Mouse (Mus musculus) olfactory bulb, adult 2 months (tissue): ENCODE results near the gene Pkd1l1. TPM values are rescaled to one million over a fixed set of nuclear protein-coding genes. Genes with fewer than 3 reads are reported as not detected.

Source experiments
- H3K27ac ChIP-seq: fragments of 200-500 bp; 2 replicates; pipeline ENCODE4 v1.5.1; 2012; ENCODE audit warnings: low read depth, low read length; ENCODE audit not compliant: insufficient read depth
- H3K4me1 ChIP-seq: fragments of 200-500 bp; 2 replicates; pipeline ENCODE4 v1.6.1; 2012; ENCODE audit warnings: low read length; ENCODE audit not compliant: control insufficient read depth, insufficient read depth
- H3K4me3 ChIP-seq: fragments of 200-500 bp; 2 replicates; pipeline ENCODE4 v1.5.1; 2012; ENCODE audit warnings: mild to moderate bottlenecking, low read depth, low read length, moderate library complexity; ENCODE audit not compliant: insufficient read depth
- CTCF ChIP-seq: fragments of 200-500 bp; IDR thresholded peaks from 2 replicates; pipeline ENCODE4 v1.5.1; 2012; ENCODE audit warnings: low read depth, mild to moderate bottlenecking, low read length, moderate library complexity; ENCODE audit not compliant: insufficient read depth
- POLR2A ChIP-seq: fragments of 200-500 bp; IDR thresholded peaks from 2 replicates; pipeline ENCODE4 v1.6.1; 2012; ENCODE audit warnings: mild to moderate bottlenecking, low read depth, low read length, moderate library complexity; ENCODE audit not compliant: insufficient read depth
- WGBS: fragments of 180-500 bp; shearing (Covaris S2); methylation state at CpG from one replicate; pipeline ENCODE4 v1.1.7; 2018; 5-methylcytosine and 5-hydroxymethylcytosine counted together
- polyA plus RNA-seq: library from polyadenylated mRNA; stranded (reverse); fragments of >200 nt; gene quantifications from 2 replicates; pipeline ENCODE4 v1.2.4, GENCODE M21; 2012; ENCODE audit warnings: low replicate concordance; ENCODE audit not compliant: missing spikeins, insufficient read depth, insufficient read length

The Pkd1l1 gene
- polyA plus RNA-seq, 1 experiment, result not detected

GRCm38 (mm10) chr11:8949765-8950430 is 23.2 kb downstream of the Pkd1l1 start:
- TF ChIP-seq POLR2A, result no peak
- no peak for TF ChIP-seq CTCF
- Histone ChIP-seq H3K27ac (no peak overlapping the region), H3K4me3 (no peak overlapping the region), H3K4me1 (peaks cover 6% of the 10 kb centered on the region)
- 19% methylated on average over 6 of the region's 6 CpGs for WGBS

- H3K4me1 ChIP-seq, result peaks cover 6% of the 10 kb centered on the region
- H3K27ac ChIP-seq, result no peak overlapping the region
- H3K4me3 ChIP-seq, result no peak overlapping the region
- WGBS, result 92% methylated on average over 3 of the region's 3 CpGs
- TF ChIP-seq POLR2A, result no peak
- no peak for TF ChIP-seq CTCF
These were observed 24.2 kb downstream of the Pkd1l1 start for GRCm38 (mm10) chr11:8948871-8949270.

- WGBS, result 88% methylated on average over 4 of the region's 4 CpGs
- Histone ChIP-seq H3K4me3 (no peak overlapping the region), H3K4me1 (no peaks in the 10 kb centered on the region), H3K27ac (no peak overlapping the region)
- TF ChIP-seq CTCF (no peak), POLR2A (no peak)
These were observed 29.0 kb downstream of the Pkd1l1 start for GRCm38 (mm10) chr11:8944114-8944513.

GRCm38 (mm10) chr11:8942446-8942845 is 30.6 kb downstream of the Pkd1l1 start:
- TF ChIP-seq CTCF (no peak), POLR2A (no peak)
- Histone ChIP-seq H3K4me3 (no peak overlapping the region), H3K4me1 (no peaks in the 10 kb centered on the region), H3K27ac (no peak overlapping the region)
- 58% methylated on average over 2 of the region's 2 CpGs for WGBS

- Histone ChIP-seq H3K4me1 (no peaks in the 10 kb centered on the region), H3K27ac (no peak overlapping the region), H3K4me3 (no peak overlapping the region)
- 87% methylated on average over 9 of the region's 9 CpGs for WGBS
- TF ChIP-seq POLR2A, result no peak
- no peak for TF ChIP-seq CTCF
These were observed 36.5 kb downstream of the Pkd1l1 start for GRCm38 (mm10) chr11:8936431-8937110.

- no peak overlapping the region for H3K4me3 ChIP-seq
- TF ChIP-seq CTCF (no peak), POLR2A (no peak)
- H3K4me1 ChIP-seq, result no peaks in the 10 kb centered on the region
- no peak overlapping the region for H3K27ac ChIP-seq
- 54% methylated on average over 8 of the region's 8 CpGs for WGBS
These were observed 56.9 kb downstream of the Pkd1l1 start for GRCm38 (mm10) chr11:8916081-8916671.

GRCm38 (mm10) chr11:8882793-8883192 is 90.3 kb downstream of the Pkd1l1 start:
- Histone ChIP-seq H3K4me1 (no peaks in the 10 kb centered on the region), H3K27ac (no peak overlapping the region), H3K4me3 (no peak overlapping the region)
- WGBS, result 92% methylated on average over 4 of the region's 4 CpGs
- TF ChIP-seq POLR2A (no peak), CTCF (no peak)

- TF ChIP-seq POLR2A, result no peak
- TF ChIP-seq CTCF, result no peak
- H3K27ac ChIP-seq, result no peak overlapping the region
- no peaks in the 10 kb centered on the region for H3K4me1 ChIP-seq
- H3K4me3 ChIP-seq, result no peak overlapping the region
- 74% methylated on average over 2 of the region's 2 CpGs for WGBS
These were observed 91.5 kb downstream of the Pkd1l1 start for GRCm38 (mm10) chr11:8881521-8881920.

GRCm38 (mm10) chr11:8870115-8870514 is 103.0 kb downstream of the Pkd1l1 start:
- Histone ChIP-seq H3K4me3 (no peak overlapping the region), H3K4me1 (no peaks in the 10 kb centered on the region), H3K27ac (no peak overlapping the region)
- 83% methylated on average over 5 of the region's 5 CpGs for WGBS
- TF ChIP-seq POLR2A (no peak), CTCF (no peak)
